Mouse (Mus musculus): Measurements from ENCODE around the gene Mog. TPM values are rescaled to one million over a fixed set of nuclear protein-coding genes. Genes with fewer than 3 reads are reported as not detected.

Gene Mog
- polyA plus RNA-seq, 1 experiment from 2014 or later: 0.13 TPM

- H3K9me3 ChIP-seq (ENCODE audit: low read depth, low read length): no peaks in the 10 kb centered on the region
- no peaks in the 10 kb centered on the region for H3K27me3 ChIP-seq (ENCODE audit: insufficient read depth, low read length)
- TF ChIP-seq CTCF (IDR thresholded peaks at IDR 0.05; ENCODE audit: low read depth): no peak
- H3K4me2 ChIP-seq: no peak overlapping the region
- no peaks in the 10 kb centered on the region for H3K4me1 ChIP-seq (ENCODE audit: insufficient read depth)
- no peak for DNase-seq
- H3K4me3 ChIP-seq (ENCODE audit: low read depth, low read length): no peak overlapping the region
- 91% methylated on average over 17 of the region's 17 CpGs for WGBS
- ATAC-seq (ENCODE audit: insufficient read depth): no peak
- H3K36me3 ChIP-seq (ENCODE audit: insufficient read depth): peaks cover 60% of the 10 kb centered on the region
- H3K27ac ChIP-seq (ENCODE audit: low read depth): no peak overlapping the region
- no peak overlapping the region for H3K9ac ChIP-seq
These were observed 13.6 kb downstream of the Mog start for GRCm38 (mm10) chr17:37009460-37010042.

GRCm38 (mm10) chr17:37008161-37008560 lies 15.0 kb downstream of the Mog start:
- WGBS: 89% methylated on average over 6 of the region's 6 CpGs
- Histone ChIP-seq H3K4me3 (ENCODE audit: low read depth, low read length) (no peak overlapping the region), H3K4me2 (no peak overlapping the region), H3K9ac (no peak overlapping the region), H3K27me3 (ENCODE audit: insufficient read depth, low read length) (no peaks in the 10 kb centered on the region), H3K27ac (ENCODE audit: low read depth) (no peak overlapping the region), H3K9me3 (ENCODE audit: low read depth, low read length) (no peaks in the 10 kb centered on the region), H3K4me1 (ENCODE audit: insufficient read depth) (no peaks in the 10 kb centered on the region), H3K36me3 (ENCODE audit: insufficient read depth) (peaks cover 62% of the 10 kb centered on the region)
- TF ChIP-seq CTCF (IDR thresholded peaks at IDR 0.05; ENCODE audit: low read depth): no peak
- ATAC-seq (ENCODE audit: insufficient read depth): no peak
- no peak for DNase-seq

- 15% methylated on average over 4 of the region's 4 CpGs for WGBS
- Histone ChIP-seq H3K27me3 (ENCODE audit: insufficient read depth, low read length) (no peaks in the 10 kb centered on the region), H3K4me3 (ENCODE audit: low read depth, low read length) (peak overlapping the region; percentile 70), H3K27ac (ENCODE audit: low read depth) (no peak overlapping the region), H3K9me3 (ENCODE audit: low read depth, low read length) (no peaks in the 10 kb centered on the region), H3K36me3 (ENCODE audit: insufficient read depth) (peaks cover 33% of the 10 kb centered on the region), H3K9ac (peak overlapping the region; percentile 93), H3K4me1 (ENCODE audit: insufficient read depth) (no peaks in the 10 kb centered on the region), H3K4me2 (peak overlapping the region; percentile 78)
- DNase-seq (peak; percentile 28), ATAC-seq (ENCODE audit: insufficient read depth) (no peak; the same call in 1 of the 2 replicates)
- TF ChIP-seq CTCF (IDR thresholded peaks at IDR 0.05; ENCODE audit: low read depth): no peak
These were observed 19.8 kb downstream of the Mog start for GRCm38 (mm10) chr17:37003366-37003765.

- DNase-seq: peak; percentile 95
- Histone ChIP-seq H3K27me3 (ENCODE audit: insufficient read depth, low read length) (no peaks in the 10 kb centered on the region), H3K27ac (ENCODE audit: low read depth) (peak overlapping the region; percentile 95), H3K9ac (peak overlapping the region; percentile 93), H3K4me3 (ENCODE audit: low read depth, low read length) (peak overlapping the region; percentile 70), H3K4me2 (peak overlapping the region; percentile 78), H3K4me1 (ENCODE audit: insufficient read depth) (no peaks in the 10 kb centered on the region), H3K9me3 (ENCODE audit: low read depth, low read length) (no peaks in the 10 kb centered on the region), H3K36me3 (ENCODE audit: insufficient read depth) (peaks cover 26% of the 10 kb centered on the region)
- no peak for TF ChIP-seq CTCF (IDR thresholded peaks at IDR 0.05; ENCODE audit: low read depth)
- peak; percentile 94 for ATAC-seq (ENCODE audit: insufficient read depth)
- 0% methylated on average over 49 of the region's 49 CpGs for WGBS
These were observed 20.6 kb downstream of the Mog start for GRCm38 (mm10) chr17:37002364-37003330.

GRCm38 (mm10) chr17:37000863-37001262 lies 22.3 kb downstream of the Mog start, which contains the start of gene Zfp57:
Gene Zfp57, plus strand, starts transcription at chr17:37001163.
- no peaks in the 10 kb centered on the region for H3K9me3 ChIP-seq (ENCODE audit: low read depth, low read length)
- H3K9ac ChIP-seq: no peak within 1 kb of the TSS
- H3K27ac ChIP-seq (ENCODE audit: low read depth): peak within 1 kb of the TSS; percentile 32; the same call in 1 of the 2 replicates
- no peak for TF ChIP-seq CTCF (IDR thresholded peaks at IDR 0.05; ENCODE audit: low read depth)
- H3K36me3 ChIP-seq (ENCODE audit: insufficient read depth): peaks cover 10% of the 10 kb centered on the region; the same call in 1 of the 2 replicates
- no peak for ATAC-seq (ENCODE audit: insufficient read depth)
- H3K4me2 ChIP-seq: peak within 1 kb of the TSS; percentile 78
- H3K4me3 ChIP-seq (ENCODE audit: low read depth, low read length): peak within 1 kb of the TSS; percentile 70; the same call in 1 of the 2 replicates
- no peaks in the 10 kb centered on the region for H3K4me1 ChIP-seq (ENCODE audit: insufficient read depth)
- WGBS: 85% methylated on average over 7 of the region's 7 CpGs
- H3K27me3 ChIP-seq (ENCODE audit: insufficient read depth, low read length): no peaks in the 10 kb centered on the region
- DNase-seq: no peak

- ATAC-seq (ENCODE audit: insufficient read depth): no peak
- no peak overlapping the region for H3K27ac ChIP-seq (ENCODE audit: low read depth)
- no peak for DNase-seq
- WGBS: 57% methylated on average over 2 of the region's 2 CpGs
- no peak overlapping the region for H3K4me3 ChIP-seq (ENCODE audit: low read depth, low read length)
- no peak for TF ChIP-seq CTCF (IDR thresholded peaks at IDR 0.05; ENCODE audit: low read depth)
- H3K9ac ChIP-seq: no peak overlapping the region
- H3K4me2 ChIP-seq: no peak overlapping the region
- H3K4me1 ChIP-seq (ENCODE audit: insufficient read depth): no peaks in the 10 kb centered on the region
- H3K27me3 ChIP-seq (ENCODE audit: insufficient read depth, low read length): no peaks in the 10 kb centered on the region
- H3K36me3 ChIP-seq (ENCODE audit: insufficient read depth): no peaks in the 10 kb centered on the region
- H3K9me3 ChIP-seq (ENCODE audit: low read depth, low read length): no peaks in the 10 kb centered on the region
These were observed 24.7 kb downstream of the Mog start for GRCm38 (mm10) chr17:36998477-36998876.
